Mouse (Mus musculus) olfactory bulb, adult 2 months (tissue): ENCODE measurements around the gene Stxbp2.

ENCODE experiments used
- CTCF ChIP-seq: fragments of 200-500 bp; IDR thresholded peaks from 2 replicates; pipeline ENCODE4 v1.5.1; 2012; ENCODE audit warnings: low read depth, mild to moderate bottlenecking, low read length, moderate library complexity; ENCODE audit not compliant: insufficient read depth
- POLR2A ChIP-seq: fragments of 200-500 bp; IDR thresholded peaks from 2 replicates; pipeline ENCODE4 v1.6.1; 2012; ENCODE audit warnings: mild to moderate bottlenecking, low read depth, low read length, moderate library complexity; ENCODE audit not compliant: insufficient read depth

GRCm38 (mm10) chr8:3586452-3586851, 44.3 kb upstream of the Stxbp2 start:
- TF ChIP-seq POLR2A (no peak), CTCF (no peak)
